8 mouse cellular contexts compared by ENCODE assay signal in genomic region chr19:23901177-23901576, GRCm38 (mm10).
DNase-seq lines count a peak whose midpoint lies in the region; ATAC-seq and TF ChIP-seq lines count a peak whose summit lies in the region.

No protein-coding gene starts in this region.

- H3K4me1 ChIP-seq in heart, adult 2 months (ENCODE audit: control insufficient read depth, insufficient read depth, low read length), result no peaks in the 10 kb centered on the region
- no peaks in the 10 kb centered on the region for H3K4me1 ChIP-seq in embryonic facial prominence, embryonic 11.5 days (ENCODE audit: control insufficient read depth, insufficient read depth, low read length)
- no peaks in the 10 kb centered on the region for H3K4me1 ChIP-seq in lung, adult 2 months (ENCODE audit: control insufficient read depth, insufficient read depth, low read length)
- peaks cover 27% of the 10 kb centered on the region for H3K4me1 ChIP-seq in hindbrain, embryonic 14.5 days (replicated peaks; ENCODE audit: control insufficient read depth, insufficient read depth, low read length)

- H3K79me2 ChIP-seq in heart, adult 2 months (replicated peaks; ENCODE audit: control insufficient read depth, insufficient read depth, low read length), result no peaks in the 10 kb centered on the region

- 72% methylated on average over 3 of the region's 3 CpGs for WGBS in heart, adult 2 months
- WGBS in embryonic facial prominence, embryonic 11.5 days, result 68% methylated on average over 3 of the region's 3 CpGs
- WGBS in lung, adult 2 months, result 70% methylated on average over 3 of the region's 3 CpGs
- WGBS in hindbrain, embryonic 14.5 days, result 68% methylated on average over 3 of the region's 3 CpGs

- intact Hi-C loops in heart, adult 2 months (cut with DNase I), result loop anchor here (1.0 kb wide), 1 partner anchor 60 kb away; no protein-coding TSS in a partner anchor
- intact Hi-C loops in heart, postnatal 25 days (cut with DNase I), result no loop called here

- H3K27ac ChIP-seq in heart, adult 2 months, result no peak overlapping the region
- H3K27ac ChIP-seq in embryonic facial prominence, embryonic 11.5 days (replicated peaks; ENCODE audit: low read depth, low read length), result no peak overlapping the region
- H3K27ac ChIP-seq in hindbrain, embryonic 14.5 days, result no peak overlapping the region

- no peaks in the 10 kb centered on the region for H3K9me3 ChIP-seq in embryonic facial prominence, embryonic 11.5 days (replicated peaks; ENCODE audit: control insufficient read depth, low read length)
- H3K9me3 ChIP-seq in hindbrain, embryonic 14.5 days (ENCODE audit: control insufficient read depth, low read length), result no peaks in the 10 kb centered on the region

- TF ChIP-seq EP300 in heart, adult 2 months (IDR thresholded peaks at IDR 0.05; ENCODE audit: insufficient read depth, low read depth, low read length), result no peak

- peak; percentile 20 to 50 for DNase-seq in heart, adult 2 months
- DNase-seq in heart, postnatal 25 days (ENCODE audit: low spot score), result no peak
- peak; percentile 5 for DNase-seq in thymus, postnatal 25 days
- no peak for DNase-seq in thymus, postnatal 36 days
- peak; percentile 43 for DNase-seq in embryonic facial prominence, embryonic 11.5 days (ENCODE audit: low spot score)
- DNase-seq in lung, adult 2 months, result peak; percentile 52
- DNase-seq in spleen, adult 12 weeks (ENCODE audit: low spot score), result no peak
- no peak for DNase-seq in hindbrain, embryonic 14.5 days (ENCODE audit: low spot score)

- H3K36me3 ChIP-seq in heart, adult 2 months (ENCODE audit: control insufficient read depth, insufficient read depth, low read length), result no peaks in the 10 kb centered on the region
- H3K36me3 ChIP-seq in embryonic facial prominence, embryonic 11.5 days (replicated peaks; ENCODE audit: control insufficient read depth, insufficient read depth, low read depth, low read length), result no peaks in the 10 kb centered on the region
- no peaks in the 10 kb centered on the region for H3K36me3 ChIP-seq in hindbrain, embryonic 14.5 days (replicated peaks; ENCODE audit: control insufficient read depth, insufficient read depth)

- no peaks in the 10 kb centered on the region for H3K27me3 ChIP-seq in heart, adult 2 months (ENCODE audit: control insufficient read depth, insufficient read depth, low read length)
- no peaks in the 10 kb centered on the region for H3K27me3 ChIP-seq in embryonic facial prominence, embryonic 11.5 days (ENCODE audit: control insufficient read depth, insufficient read depth, low read length)
- no peaks in the 10 kb centered on the region for H3K27me3 ChIP-seq in hindbrain, embryonic 14.5 days (ENCODE audit: control insufficient read depth, insufficient read depth, low read length)

- H3K4me3 ChIP-seq in heart, adult 2 months, result no peak overlapping the region
- no peak overlapping the region for H3K4me3 ChIP-seq in embryonic facial prominence, embryonic 11.5 days (ENCODE audit: low read depth, low read length)
- H3K4me3 ChIP-seq in lung, adult 2 months (replicated peaks; ENCODE audit: extremely low read depth, low read depth, low read length), result no peak overlapping the region
- no peak overlapping the region for H3K4me3 ChIP-seq in hindbrain, embryonic 14.5 days (replicated peaks; ENCODE audit: low read length)

- no peak for TF ChIP-seq POLR2A in heart, adult 2 months (IDR thresholded peaks at IDR 0.05; ENCODE audit: insufficient read depth, low read depth, low read length)
- TF ChIP-seq POLR2A in lung, adult 2 months (IDR thresholded peaks at IDR 0.05; ENCODE audit: borderline replicate concordance, extremely low read depth, low read depth, low read length), result no peak

- no peak for ATAC-seq in embryonic facial prominence, embryonic 11.5 days (replicated peaks; ENCODE audit: insufficient number of reproducible peaks, low FRiP score, low TSS enrichment, low read depth)
- ATAC-seq in hindbrain, embryonic 14.5 days (ENCODE audit: low FRiP score), result no peak

- H3K4me2 ChIP-seq in embryonic facial prominence, embryonic 11.5 days (ENCODE audit: low read depth, low read length), result no peak overlapping the region
- no peak overlapping the region for H3K4me2 ChIP-seq in hindbrain, embryonic 14.5 days (replicated peaks)

- TF ChIP-seq CTCF in heart, adult 2 months (IDR thresholded peaks at IDR 0.05), result peak; percentile 80
- TF ChIP-seq CTCF in lung, adult 2 months (IDR thresholded peaks at IDR 0.05; ENCODE audit: insufficient read depth, low read length), result peak; percentile 77

- H3K9ac ChIP-seq in heart, adult 2 months (ENCODE audit: low read depth, low read length), result no peak overlapping the region
- H3K9ac ChIP-seq in embryonic facial prominence, embryonic 11.5 days (replicated peaks; ENCODE audit: low read length), result no peak overlapping the region
- H3K9ac ChIP-seq in hindbrain, embryonic 14.5 days, result no peak overlapping the region

Comparison
In these comparisons a context has a peak if more than half of its experiments do, and no peak if none do; other contexts are left out.
1. DNase-seq: peak in heart, adult 2 months (2 of 2), thymus, postnatal 25 days (single experiment), embryonic facial prominence, embryonic 11.5 days (single experiment) and lung, adult 2 months (single experiment); none in heart, postnatal 25 days (single experiment), thymus, postnatal 36 days (0 of 2), spleen, adult 12 weeks (single experiment) and hindbrain, embryonic 14.5 days (single experiment).